Mouse (Mus musculus): ENCODE results near the gene Neurod2.

Neurod2 gene

GRCm38 (mm10) chr11:98317479-98317878 is 12.0 kb downstream of the Neurod2 start:
- no peak for DNase-seq (ENCODE audit: low read depth)

GRCm38 (mm10) chr11:98313790-98314323 is 15.6 kb downstream of the Neurod2 start:
- peak; percentile 88 for DNase-seq (ENCODE audit: low read depth)

- no peak for DNase-seq (ENCODE audit: low read depth)
These were observed 30.8 kb downstream of the Neurod2 start for GRCm38 (mm10) chr11:98298484-98299205.

GRCm38 (mm10) chr11:98297778-98298177 is 31.7 kb downstream of the Neurod2 start:
- DNase-seq (ENCODE audit: low read depth) = no peak

- DNase-seq (ENCODE audit: low read depth) = no peak
These were observed 32.5 kb downstream of the Neurod2 start for GRCm38 (mm10) chr11:98296916-98297315.

GRCm38 (mm10) chr11:98296277-98296676 is 33.2 kb downstream of the Neurod2 start:
- DNase-seq (ENCODE audit: low read depth) = peak; percentile 65

GRCm38 (mm10) chr11:98295013-98295585 is 34.3 kb downstream of the Neurod2 start:
- DNase-seq (ENCODE audit: low read depth) = no peak

GRCm38 (mm10) chr11:98294188-98295012 is 35.0 kb downstream of the Neurod2 start:
- DNase-seq (ENCODE audit: low read depth) = peak; percentile 74

GRCm38 (mm10) chr11:98293070-98293469 is 36.4 kb downstream of the Neurod2 start:
- no peak for DNase-seq (ENCODE audit: low read depth)

GRCm38 (mm10) chr11:98290906-98291305 is 38.5 kb downstream of the Neurod2 start:
- no peak for DNase-seq (ENCODE audit: low read depth)

GRCm38 (mm10) chr11:98289873-98290272 is 39.6 kb downstream of the Neurod2 start:
- DNase-seq (ENCODE audit: low read depth) = no peak

GRCm38 (mm10) chr11:98287961-98288360 is 41.5 kb downstream of the Neurod2 start:
- no peak for DNase-seq (ENCODE audit: low read depth)

- no peak for DNase-seq (ENCODE audit: low read depth)
These were observed 41.9 kb downstream of the Neurod2 start for GRCm38 (mm10) chr11:98287531-98287930.

- DNase-seq (ENCODE audit: low read depth) = no peak
These were observed 44.1 kb downstream of the Neurod2 start for GRCm38 (mm10) chr11:98285368-98285767.

- DNase-seq (ENCODE audit: low read depth) = no peak
These were observed 45.2 kb downstream of the Neurod2 start for GRCm38 (mm10) chr11:98284230-98284629.

- DNase-seq (ENCODE audit: low read depth) = no peak
These were observed 45.7 kb downstream of the Neurod2 start for GRCm38 (mm10) chr11:98283740-98284139.

All from NIH3T3 (cell line).